In the genomic region with DNA sequence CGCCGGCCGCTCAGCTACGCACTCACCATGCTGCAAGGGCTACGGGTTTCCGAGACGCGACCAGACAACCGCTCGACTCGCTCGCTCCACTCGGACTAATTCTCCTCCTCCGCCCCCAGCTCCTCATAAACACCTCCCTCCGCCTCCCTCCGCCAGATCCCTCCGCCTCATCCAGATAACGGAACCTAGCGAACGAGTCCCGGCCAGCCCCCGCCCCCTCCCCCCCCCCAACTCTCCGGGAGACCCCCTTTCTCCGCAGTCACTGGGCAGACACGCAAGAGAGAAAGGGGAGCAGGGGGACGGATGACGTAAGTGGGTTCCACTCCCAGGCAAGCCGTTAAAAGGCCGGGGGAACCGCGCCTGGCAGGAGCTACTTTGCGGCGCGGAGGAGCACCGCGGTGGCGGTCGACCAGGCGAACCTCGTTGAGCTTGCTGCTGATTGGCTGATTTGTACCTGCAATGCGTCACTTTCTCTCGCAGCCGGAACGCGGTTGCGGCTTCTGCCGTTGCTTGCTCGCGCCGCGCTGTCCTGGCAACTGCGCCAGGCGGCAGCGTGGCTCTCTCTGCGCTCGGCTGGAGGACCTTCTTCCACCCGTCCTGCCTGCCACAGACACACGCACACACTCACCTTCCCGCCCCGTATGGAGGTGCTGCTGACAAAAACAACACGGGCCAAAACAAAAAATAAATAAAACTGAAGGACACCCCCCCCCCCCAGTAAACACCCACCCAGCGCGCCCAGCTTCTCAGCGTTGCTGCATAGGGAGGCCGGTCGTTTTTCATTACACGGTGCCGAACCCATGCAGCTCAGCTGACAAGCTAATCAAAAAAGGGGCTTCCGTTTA, we compare ENCODE assay signal across 7 mouse cellular contexts. TPM values are rescaled to one million over a fixed set of nuclear protein-coding genes. Genes with fewer than 3 reads are reported as not detected.
A peak's percentile ranks its signal among the peaks of the same experiment; 100 is the strongest.
DNase-seq lines count a peak whose midpoint lies in the region; ATAC-seq lines count a peak whose summit lies in the region.

A gene (minus strand): TSS at position 169 of the 845 bp plus-strand sequence.

- peak; percentile 90 for ATAC-seq in intestine, embryonic 16.5 days
- ATAC-seq in midbrain, embryonic 11.5 days (ENCODE audit: low FRiP score): peak; percentile 92

- peak within 1 kb of the TSS; percentile 71 for H3K4me2 ChIP-seq in intestine, embryonic 16.5 days (ENCODE audit: low read depth, low read length)
- peak within 1 kb of the TSS; percentile 67 for H3K4me2 ChIP-seq in midbrain, embryonic 11.5 days

- H3K4me1 ChIP-seq in intestine, embryonic 16.5 days (ENCODE audit: control insufficient read depth, insufficient read depth, low read length): peaks cover 18% of the 10 kb centered on the region
- H3K4me1 ChIP-seq in midbrain, embryonic 11.5 days (ENCODE audit: control insufficient read depth, insufficient read depth, low read length): peaks cover 29% of the 10 kb centered on the region

- peak within 1 kb of the TSS; percentile 98 for H3K9ac ChIP-seq in intestine, embryonic 16.5 days (ENCODE audit: low read depth, low read length)
- peak within 1 kb of the TSS; percentile 100 for H3K9ac ChIP-seq in midbrain, embryonic 11.5 days (ENCODE audit: low read length)

- no peaks in the 10 kb centered on the region for H3K27me3 ChIP-seq in intestine, embryonic 16.5 days (replicated peaks; ENCODE audit: control insufficient read depth, insufficient read depth, low read length)
- H3K27me3 ChIP-seq in midbrain, embryonic 11.5 days (ENCODE audit: control insufficient read depth, insufficient read depth, low read length): no peaks in the 10 kb centered on the region

- intact Hi-C loops in left cerebral cortex, postnatal 36 days (cut with DNase I): loop anchor here (1.0 to 10.0 kb wide), 9 partner anchors 27 to 422 kb away; a partner anchor contains a TSS

- H3K9me3 ChIP-seq in intestine, embryonic 16.5 days (ENCODE audit: control insufficient read depth, low read length): no peaks in the 10 kb centered on the region
- no peaks in the 10 kb centered on the region for H3K9me3 ChIP-seq in midbrain, embryonic 11.5 days (ENCODE audit: control insufficient read depth, low read length)

- H3K36me3 ChIP-seq in intestine, embryonic 16.5 days (ENCODE audit: control insufficient read depth, insufficient read depth, low read length): no peaks in the 10 kb centered on the region
- H3K36me3 ChIP-seq in midbrain, embryonic 11.5 days (ENCODE audit: control insufficient read depth, insufficient read depth, low read length): no peaks in the 10 kb centered on the region

- under 1% methylated on average over 65 of the region's 69 CpGs for WGBS in intestine, embryonic 16.5 days
- under 1% methylated on average over 60 of the region's 69 CpGs for WGBS in midbrain, embryonic 11.5 days

- peak within 1 kb of the TSS; percentile 92 for H3K4me3 ChIP-seq in intestine, embryonic 16.5 days (ENCODE audit: low read length)
- peak within 1 kb of the TSS; percentile 91 for H3K4me3 ChIP-seq in midbrain, embryonic 11.5 days (ENCODE audit: low read depth, low read length)

- peak within 1 kb of the TSS; percentile 96 for H3K27ac ChIP-seq in intestine, embryonic 16.5 days (ENCODE audit: low read length)
- H3K27ac ChIP-seq in midbrain, embryonic 11.5 days (ENCODE audit: low read depth, low read length): peak within 1 kb of the TSS; percentile 99

- DNase-seq in adrenal gland, adult 8-10 months: peak; percentile 96
- DNase-seq in embryo, embryonic 9.5 days (ENCODE audit: extremely low spot score): peak; percentile 99
- peak; percentile 94 to 98 for DNase-seq in gastrocnemius, postnatal 4 days (ENCODE audit: low spot score in 2 of 2)
- peak; percentile 96 to 98 for DNase-seq in left cerebral cortex, postnatal 36 days (ENCODE audit: low spot score in 2 of 2)
- peak; percentile 99 for DNase-seq in midbrain, embryonic 11.5 days (ENCODE audit: low spot score, missing footprints)
- DNase-seq in skeletal muscle tissue, adult 2 months (ENCODE audit: low read depth, low spot score): peak; percentile 98

RNA-seq across cellular contexts. Expression of the gene that starts here (rescaled TPM):
- 100 to 1,000 TPM; 507 to 545 (median 540) TPM for total RNA-seq in adrenal gland, adult 8-10 months (2022)
- total RNA-seq in gastrocnemius, postnatal 4 days (2021): 100 to 1,000 TPM; 356 to 375 TPM
- 1,041 and 1,116 TPM in 2 replicates for polyA plus RNA-seq in intestine, embryonic 16.5 days (2015; fragmentation: Nextera tagmentation; extraction: Ambion mirVana)
- 1,000 to 10,000 TPM; 2,128 to 2,274 TPM for total RNA-seq in left cerebral cortex, postnatal 36 days (2021)
- 1,326 and 1,445 TPM in 2 replicates for polyA plus RNA-seq in midbrain, embryonic 11.5 days (2014; fragmentation: Nextera tagmentation; extraction: Ambion mirVana)

Comparison
In these comparisons a context has a peak if more than half of its experiments do, and no peak if none do; other contexts are left out.
1. Peak in every context shown above with its lines: DNase-seq, ATAC-seq, H3K4me3 ChIP-seq and H3K27ac ChIP-seq.